Mouse (Mus musculus): ENCODE data around the gene B3gnt2. TPM values are rescaled to one million over a fixed set of nuclear protein-coding genes. Genes with fewer than 3 reads are reported as not detected.

Gene B3gnt2
- polyA plus RNA-seq, 1 experiment from 2014 or later = 3.4 TPM

DNA sequence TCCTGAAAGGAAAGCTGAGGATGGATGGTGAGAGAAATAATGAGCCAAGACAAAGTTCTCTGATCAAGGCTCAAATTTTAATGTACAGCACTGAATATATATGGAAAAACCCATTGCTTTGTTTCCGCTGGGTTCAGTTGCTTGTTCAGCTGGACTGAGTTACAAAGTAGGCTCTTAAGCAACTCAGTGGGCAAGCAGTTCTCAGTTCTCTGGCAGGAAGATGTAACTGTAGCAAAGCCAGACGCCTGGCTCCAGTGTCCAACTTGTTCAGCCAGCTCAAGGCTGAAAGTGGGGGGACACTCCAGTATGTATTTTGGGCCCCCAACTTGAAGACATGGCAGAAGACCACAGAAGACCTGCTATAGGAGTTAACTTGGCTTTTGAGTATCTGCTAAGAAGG, 72.9 kb downstream of the B3gnt2 start:
- Histone ChIP-seq H3K4me3 (no peak overlapping the region), H3K9me3 (replicated peaks) (no peaks in the 10 kb centered on the region), H3K36me3 (no peaks in the 10 kb centered on the region)

DNA sequence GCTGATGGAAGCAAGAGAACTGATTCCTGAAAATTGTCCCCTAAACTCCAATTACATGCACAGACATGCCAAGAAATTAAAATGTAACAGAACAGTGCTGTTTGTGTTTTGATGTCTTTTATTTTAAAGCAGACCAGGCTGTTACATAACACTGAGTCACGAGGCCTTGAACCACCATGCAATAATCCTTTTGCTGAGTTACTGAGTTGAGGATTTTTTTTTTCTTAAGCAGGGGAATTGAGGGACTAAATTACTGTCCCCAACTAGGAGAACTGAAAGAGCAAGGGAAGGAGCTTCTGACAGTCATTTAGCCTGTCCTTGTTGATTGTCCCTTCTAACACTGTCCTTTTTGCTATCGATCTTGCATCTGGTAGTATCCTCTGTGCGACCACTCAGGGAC, 76.3 kb downstream of the B3gnt2 start:
- 85% methylated on average over 3 of the region's 3 CpGs for WGBS
- no peak for DNase-seq (ENCODE audit: low spot score)
- H3K36me3 ChIP-seq = no peaks in the 10 kb centered on the region
- no peaks in the 10 kb centered on the region for H3K9me3 ChIP-seq (replicated peaks)
- no peak overlapping the region for H3K27ac ChIP-seq
- H3K4me3 ChIP-seq = no peak overlapping the region
- H3K27me3 ChIP-seq (ENCODE audit: low read depth, poor library complexity, severe bottlenecking) = no peaks in the 10 kb centered on the region
- H3K4me1 ChIP-seq = peaks cover 7% of the 10 kb centered on the region; the same call in 1 of the 2 replicates

More for the DNA sequence above, 72.9 kb downstream of the B3gnt2 start:
- Histone ChIP-seq H3K27ac (no peak overlapping the region), H3K4me1 (peaks cover 4% of the 10 kb centered on the region; the same call in 1 of the 2 replicates), H3K27me3 (ENCODE audit: low read depth, poor library complexity, severe bottlenecking) (no peaks in the 10 kb centered on the region)
- DNase-seq (ENCODE audit: low spot score) = no peak
- WGBS = 90% methylated on average over 2 of the region's 2 CpGs

DNA sequence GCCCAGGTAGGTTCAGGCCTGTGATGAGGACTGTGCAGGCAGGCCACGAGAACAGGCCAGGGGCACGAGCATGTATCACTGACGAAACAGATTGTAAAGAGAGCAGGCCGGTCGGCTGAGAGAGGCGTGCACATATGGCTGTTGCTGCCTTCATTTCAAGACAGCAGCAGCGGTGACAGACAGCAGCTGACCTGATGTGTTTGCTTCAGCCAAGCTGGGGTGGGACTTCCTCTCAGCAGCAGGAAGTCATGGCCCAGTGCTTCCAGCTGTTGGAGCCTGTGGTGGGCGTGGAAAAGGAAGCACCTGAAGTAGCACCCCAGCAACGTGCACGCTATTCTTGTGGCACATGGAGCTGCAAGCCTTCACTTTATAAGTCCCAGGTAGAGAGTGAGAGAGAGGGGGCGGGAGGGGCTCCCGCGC, 78.0 kb downstream of the B3gnt2 start:
- Histone ChIP-seq H3K4me3 (no peak overlapping the region), H3K27me3 (ENCODE audit: low read depth, poor library complexity, severe bottlenecking) (no peaks in the 10 kb centered on the region), H3K4me1 (peaks cover 7% of the 10 kb centered on the region; the same call in 1 of the 2 replicates), H3K27ac (0 out of 2 replicates have a peak overlapping the region, but pooled peaks have one; percentile 23), H3K36me3 (no peaks in the 10 kb centered on the region), H3K9me3 (replicated peaks) (no peaks in the 10 kb centered on the region)
- 73% methylated on average over 13 of the region's 13 CpGs for WGBS
- DNase-seq (ENCODE audit: low spot score) = no peak

DNA sequence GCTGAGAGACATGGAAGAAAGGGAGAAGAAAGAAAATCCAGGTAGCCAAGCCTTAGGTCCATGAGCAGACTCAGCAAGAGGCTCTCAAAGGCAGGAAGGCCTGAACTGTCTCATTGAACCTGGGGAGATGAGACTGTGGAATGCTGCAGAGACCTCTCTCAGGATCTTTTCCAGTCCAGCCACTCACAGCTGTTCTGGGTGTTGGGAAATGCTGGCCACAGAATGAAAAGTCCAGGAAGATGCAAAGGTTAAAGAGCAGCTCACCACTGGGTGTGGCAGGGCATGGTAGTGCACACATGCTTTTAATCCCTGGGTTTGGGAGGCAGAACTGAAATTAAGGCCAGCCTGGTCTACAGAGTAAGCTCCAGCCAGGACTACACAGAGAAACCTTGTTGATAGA, 79.6 kb downstream of the B3gnt2 start:
- DNase-seq (ENCODE audit: low spot score) = no peak
- no peak overlapping the region for H3K27ac ChIP-seq
- peaks cover 7% of the 10 kb centered on the region; the same call in 1 of the 2 replicates for H3K4me1 ChIP-seq
- H3K36me3 ChIP-seq = no peaks in the 10 kb centered on the region
- no peak overlapping the region for H3K4me3 ChIP-seq
- no peaks in the 10 kb centered on the region; the same call in 1 of the 2 replicates for H3K9me3 ChIP-seq (replicated peaks)
- H3K27me3 ChIP-seq (ENCODE audit: low read depth, poor library complexity, severe bottlenecking) = no peaks in the 10 kb centered on the region

DNA sequence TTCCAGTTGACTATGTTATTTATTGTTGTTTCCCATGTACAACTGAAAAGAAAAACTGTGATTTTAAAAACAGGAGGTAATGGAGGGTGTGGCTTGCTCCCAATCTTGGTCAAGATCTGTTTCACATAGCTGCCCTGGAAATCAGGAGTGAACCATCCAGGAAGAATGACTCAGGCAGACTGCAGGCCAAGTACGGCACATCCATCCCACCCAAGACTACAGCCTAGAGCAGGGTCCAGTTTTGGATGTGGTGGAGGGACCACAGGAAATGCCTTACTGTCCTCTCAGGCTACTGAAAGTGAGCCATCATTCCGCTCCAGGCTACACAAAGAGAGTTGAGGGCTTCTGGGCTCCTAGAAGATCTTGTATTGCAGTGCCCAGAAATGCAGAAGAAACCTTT, 80.0 kb downstream of the B3gnt2 start:
- Histone ChIP-seq H3K27me3 (ENCODE audit: low read depth, poor library complexity, severe bottlenecking) (no peaks in the 10 kb centered on the region), H3K27ac (no peak overlapping the region), H3K9me3 (replicated peaks) (no peaks in the 10 kb centered on the region; the same call in 1 of the 2 replicates), H3K36me3 (no peaks in the 10 kb centered on the region), H3K4me1 (peaks cover 7% of the 10 kb centered on the region; the same call in 1 of the 2 replicates), H3K4me3 (no peak overlapping the region)
- no peak for DNase-seq (ENCODE audit: low spot score)
- 89% methylated on average over 2 of the region's 2 CpGs for WGBS

DNA sequence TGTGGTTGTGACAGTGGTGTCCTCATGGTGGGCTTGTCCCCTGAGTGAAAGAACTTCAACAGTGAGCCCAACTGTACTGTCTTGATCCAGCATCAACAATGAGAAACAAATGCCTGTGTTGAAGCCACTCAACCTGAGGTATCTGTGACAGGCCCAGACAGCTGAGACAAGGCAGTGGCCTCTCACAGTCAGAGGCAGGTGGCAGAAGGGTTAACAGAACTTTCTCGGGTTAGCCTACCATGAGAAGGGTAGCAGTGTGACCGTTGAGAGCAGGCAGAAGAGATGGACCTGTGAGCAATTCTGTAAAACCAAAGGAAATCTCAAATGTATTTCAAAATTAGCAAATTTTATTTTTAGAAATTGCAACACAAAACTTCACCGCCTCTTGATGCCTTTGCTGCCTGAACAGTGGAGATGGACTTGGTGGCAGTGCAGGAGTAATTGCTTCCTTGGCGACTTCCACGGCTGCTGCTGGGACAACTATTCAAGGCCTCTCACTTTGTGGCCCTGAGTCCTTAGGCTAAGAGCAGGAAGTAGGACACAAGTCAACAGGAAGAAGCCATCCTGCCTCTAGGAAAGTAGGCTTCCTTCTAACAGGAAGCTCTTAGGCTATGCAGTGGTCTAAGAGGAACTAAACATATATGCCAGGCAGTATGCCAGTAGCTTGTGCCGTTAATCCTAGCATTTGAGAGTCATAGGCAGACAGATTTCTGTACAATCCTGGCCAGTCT, 80.8 kb downstream of the B3gnt2 start:
- no peaks in the 10 kb centered on the region for H3K36me3 ChIP-seq
- 77% methylated on average over 6 of the region's 6 CpGs for WGBS
- DNase-seq (ENCODE audit: low spot score) = no peak

DNA sequence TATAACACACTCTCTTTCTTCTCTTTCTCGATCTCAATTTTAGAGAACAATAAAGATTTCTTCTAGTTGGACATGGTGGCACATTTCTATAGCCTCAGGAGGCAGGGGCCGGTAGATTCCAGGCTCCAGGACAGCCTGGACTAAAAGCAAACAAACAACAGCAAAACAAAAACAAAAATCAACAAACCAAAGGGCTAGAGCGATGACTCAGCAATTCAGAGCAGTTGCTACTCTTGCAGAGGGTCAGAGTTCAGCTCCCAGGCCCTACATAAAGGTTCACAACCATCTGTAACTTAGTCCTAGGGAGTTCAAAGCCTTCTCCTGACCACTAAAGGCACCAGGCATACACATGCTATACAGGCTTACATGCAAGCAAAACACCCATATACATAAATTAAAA, 82.2 kb downstream of the B3gnt2 start:
- Histone ChIP-seq H3K9me3 (replicated peaks) (no peaks in the 10 kb centered on the region; the same call in 1 of the 2 replicates), H3K27me3 (ENCODE audit: low read depth, poor library complexity, severe bottlenecking) (no peaks in the 10 kb centered on the region), H3K27ac (no peak overlapping the region), H3K36me3 (no peaks in the 10 kb centered on the region), H3K4me1 (peaks cover 7% of the 10 kb centered on the region; the same call in 1 of the 2 replicates), H3K4me3 (no peak overlapping the region)
- DNase-seq (ENCODE audit: low spot score) = no peak
- WGBS = 86% methylated on average over 3 of the region's 3 CpGs

More for the DNA sequence above, 80.8 kb downstream of the B3gnt2 start:
- Histone ChIP-seq H3K27me3 (ENCODE audit: low read depth, poor library complexity, severe bottlenecking) (no peaks in the 10 kb centered on the region), H3K4me3 (no peak overlapping the region), H3K9me3 (replicated peaks) (no peaks in the 10 kb centered on the region; the same call in 1 of the 2 replicates), H3K27ac (no peak overlapping the region), H3K4me1 (peaks cover 7% of the 10 kb centered on the region; the same call in 1 of the 2 replicates)

DNA sequence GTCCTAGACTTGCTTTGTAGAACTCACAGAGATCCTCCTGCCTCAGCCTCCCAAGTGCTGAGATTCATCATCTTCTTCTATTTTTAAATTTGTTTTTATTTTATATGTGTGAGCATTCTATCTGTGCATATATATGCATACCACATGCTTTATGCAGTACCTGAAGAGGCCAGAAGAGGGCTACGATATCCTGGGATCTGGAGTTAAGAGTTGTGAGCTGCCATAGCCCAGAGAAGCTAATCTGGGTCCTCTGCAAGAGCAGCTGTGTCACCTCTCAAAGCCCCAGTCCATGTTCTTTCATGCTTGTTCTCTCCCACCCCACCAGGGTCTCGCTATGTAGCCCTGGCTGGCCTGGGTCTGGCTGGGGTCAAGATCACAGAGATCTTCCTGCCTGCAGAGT, 83.2 kb downstream of the B3gnt2 start:
- DNase-seq (ENCODE audit: low spot score) = no peak
- no peaks in the 10 kb centered on the region; the same call in 1 of the 2 replicates for H3K9me3 ChIP-seq (replicated peaks)

DNA sequence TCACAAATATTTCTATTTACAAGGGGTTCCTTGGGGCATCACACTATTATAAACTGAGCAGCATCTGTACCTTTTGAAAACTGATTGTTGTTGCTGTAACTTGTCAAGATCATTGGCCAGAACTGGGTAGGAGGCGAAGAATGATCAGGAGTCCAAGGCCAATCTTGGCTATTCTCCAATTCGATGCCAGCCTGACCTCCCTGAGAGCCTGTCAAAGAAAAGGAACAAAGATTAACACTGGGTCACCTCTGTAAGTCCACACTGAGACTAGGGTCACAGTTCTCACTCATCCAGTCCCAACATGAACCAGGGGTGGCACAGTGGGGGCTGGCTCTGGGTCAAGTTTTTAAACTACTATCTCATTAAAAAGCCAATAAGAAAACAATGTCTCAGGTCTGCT, 85.9 kb downstream of the B3gnt2 start:
- no peak for DNase-seq (ENCODE audit: low spot score)
- Histone ChIP-seq H3K36me3 (no peaks in the 10 kb centered on the region), H3K27ac (no peak overlapping the region), H3K27me3 (ENCODE audit: low read depth, poor library complexity, severe bottlenecking) (no peaks in the 10 kb centered on the region), H3K4me1 (no peaks in the 10 kb centered on the region), H3K4me3 (no peak overlapping the region), H3K9me3 (replicated peaks) (no peaks in the 10 kb centered on the region; the same call in 1 of the 2 replicates)
- 88% methylated on average over 2 of the region's 2 CpGs for WGBS

More for the DNA sequence above, 83.2 kb downstream of the B3gnt2 start:
- no peak overlapping the region for H3K4me3 ChIP-seq
- H3K36me3 ChIP-seq = no peaks in the 10 kb centered on the region
- no peaks in the 10 kb centered on the region for H3K27me3 ChIP-seq (ENCODE audit: low read depth, poor library complexity, severe bottlenecking)
- peaks cover under 1% of the 10 kb centered on the region; the same call in 1 of the 2 replicates for H3K4me1 ChIP-seq
- 96% methylated on average over 2 of the region's 2 CpGs for WGBS
- no peak overlapping the region for H3K27ac ChIP-seq

DNA sequence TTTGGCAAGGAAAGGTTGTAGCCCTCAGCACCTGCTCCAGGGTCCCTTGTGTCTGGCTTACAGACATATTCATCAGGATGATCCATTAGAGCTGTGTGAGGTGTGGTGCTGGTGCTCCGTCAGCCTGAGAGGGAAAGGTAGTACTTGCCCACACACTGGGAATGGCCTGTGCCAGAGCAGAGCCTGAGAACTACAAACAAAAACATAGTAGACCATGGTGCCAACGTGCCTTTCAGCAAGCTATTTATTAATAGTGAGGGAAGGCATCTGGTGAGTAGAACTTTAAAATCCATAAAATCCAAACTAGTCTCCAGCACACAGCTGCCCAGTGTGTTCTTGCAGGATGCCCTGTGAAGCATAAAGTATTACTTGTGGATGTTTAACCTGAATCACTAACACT, 94.5 kb downstream of the B3gnt2 start:
- no peak overlapping the region for H3K4me3 ChIP-seq
- H3K9me3 ChIP-seq (replicated peaks) = no peaks in the 10 kb centered on the region
- WGBS = 79% methylated on average over 2 of the region's 2 CpGs
- no peaks in the 10 kb centered on the region for H3K27me3 ChIP-seq (ENCODE audit: low read depth, poor library complexity, severe bottlenecking)
- DNase-seq (ENCODE audit: low spot score) = no peak
- no peaks in the 10 kb centered on the region for H3K4me1 ChIP-seq
- H3K27ac ChIP-seq = no peak overlapping the region
- no peaks in the 10 kb centered on the region for H3K36me3 ChIP-seq

DNA sequence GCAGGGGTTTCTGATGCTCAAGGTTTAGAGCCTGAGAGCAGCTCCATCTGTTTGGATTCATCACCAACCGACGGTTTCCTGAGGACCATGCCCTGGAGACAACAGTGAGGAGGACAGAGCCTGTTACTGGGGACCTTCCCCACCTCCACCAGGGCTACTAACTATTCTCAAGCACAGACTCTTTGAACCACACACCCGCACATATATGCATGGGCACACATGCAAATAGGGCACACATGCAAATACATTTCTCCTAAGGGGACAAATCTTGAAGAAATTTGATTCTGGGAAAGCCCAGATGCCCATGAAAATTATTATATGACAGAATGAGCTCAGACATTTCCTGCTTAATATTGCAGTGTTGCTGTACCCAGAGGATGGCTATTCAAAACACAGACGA, 95.3 kb downstream of the B3gnt2 start:
- no peaks in the 10 kb centered on the region for H3K4me1 ChIP-seq
- WGBS = 88% methylated on average over 4 of the region's 4 CpGs
- DNase-seq (ENCODE audit: low spot score) = no peak
- no peaks in the 10 kb centered on the region for H3K36me3 ChIP-seq
- H3K4me3 ChIP-seq = no peak overlapping the region
- H3K27ac ChIP-seq = no peak overlapping the region
- H3K9me3 ChIP-seq (replicated peaks) = no peaks in the 10 kb centered on the region
- no peaks in the 10 kb centered on the region for H3K27me3 ChIP-seq (ENCODE audit: low read depth, poor library complexity, severe bottlenecking)

DNA sequence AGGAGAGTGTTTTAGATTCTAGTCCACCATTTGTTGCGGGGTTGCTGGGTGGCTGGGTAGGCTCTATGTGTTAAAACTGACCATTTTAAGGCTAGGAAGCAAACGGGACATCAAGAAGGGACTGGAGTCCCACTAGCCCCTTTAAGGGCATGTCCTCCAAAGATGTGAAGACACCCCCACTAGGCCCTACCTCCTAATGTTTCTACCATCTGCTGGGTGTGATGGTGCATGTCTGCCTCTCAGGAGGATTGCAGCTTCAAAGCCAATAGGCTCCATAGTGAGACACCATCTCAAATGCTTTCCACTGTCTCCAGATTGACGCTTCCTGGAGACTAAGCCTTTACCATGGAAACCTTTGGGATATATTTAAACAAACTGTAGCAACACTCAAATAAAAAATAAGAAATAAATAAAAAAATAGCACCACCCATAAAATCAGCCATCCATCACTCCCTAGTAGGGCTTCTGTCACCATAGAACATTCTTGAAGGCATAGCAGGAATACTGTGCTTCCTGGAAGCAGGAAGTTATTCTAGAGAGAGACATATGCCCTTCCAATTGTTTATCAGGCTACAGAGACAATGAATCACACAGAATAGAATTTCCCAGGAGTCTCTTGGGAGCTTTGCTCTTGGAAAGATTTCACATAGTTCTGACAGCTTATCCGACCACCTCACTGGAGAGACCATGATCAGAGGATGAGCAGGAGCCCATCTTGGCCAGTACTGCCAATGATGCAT, 97.0 kb downstream of the B3gnt2 start:
- Histone ChIP-seq H3K4me3 (no peak overlapping the region), H3K36me3 (no peaks in the 10 kb centered on the region), H3K9me3 (replicated peaks) (no peaks in the 10 kb centered on the region), H3K27ac (no peak overlapping the region), H3K27me3 (ENCODE audit: low read depth, poor library complexity, severe bottlenecking) (no peaks in the 10 kb centered on the region), H3K4me1 (no peaks in the 10 kb centered on the region)
- WGBS = 73% methylated on average over 4 of the region's 4 CpGs
- no peak for DNase-seq (ENCODE audit: low spot score)

DNA sequence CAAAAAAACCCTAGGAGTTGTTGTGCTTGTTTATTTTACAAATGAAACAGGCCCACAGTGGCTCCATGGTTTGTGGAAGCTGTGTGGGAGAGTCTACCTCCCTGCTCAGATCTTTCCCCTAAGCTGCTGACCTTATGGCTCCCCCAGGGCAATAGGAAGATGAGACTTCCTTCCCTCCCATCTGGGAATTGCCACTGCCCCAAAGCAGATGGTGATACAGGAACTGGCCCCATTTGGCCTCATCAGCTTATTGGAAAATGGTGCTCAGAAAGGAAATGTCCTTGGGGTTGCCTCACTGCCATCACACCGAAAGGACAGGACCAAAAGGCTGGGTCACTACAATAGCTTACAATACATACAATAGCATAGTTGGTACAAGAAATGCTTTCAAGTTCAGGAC, 97.7 kb downstream of the B3gnt2 start:
- no peak for DNase-seq (ENCODE audit: low spot score)
- no peak overlapping the region for H3K27ac ChIP-seq
- no peaks in the 10 kb centered on the region for H3K4me1 ChIP-seq
- no peak overlapping the region for H3K4me3 ChIP-seq
- H3K36me3 ChIP-seq = no peaks in the 10 kb centered on the region
- no peaks in the 10 kb centered on the region for H3K9me3 ChIP-seq (replicated peaks)
- 63% methylated on average over 1 of the region's 1 CpGs for WGBS
- no peaks in the 10 kb centered on the region for H3K27me3 ChIP-seq (ENCODE audit: low read depth, poor library complexity, severe bottlenecking)

Measured in limb, embryonic 10.5 days (tissue).